Mouse (Mus musculus) ovary, postnatal 14 days (tissue): ENCODE results near the gene Fasl.

Source experiments
- DNase-seq: peaks from one replicate; pipeline ENCODE4 v3.0.0; 2022; ENCODE audit warnings: low spot score

Fasl gene

DNA sequence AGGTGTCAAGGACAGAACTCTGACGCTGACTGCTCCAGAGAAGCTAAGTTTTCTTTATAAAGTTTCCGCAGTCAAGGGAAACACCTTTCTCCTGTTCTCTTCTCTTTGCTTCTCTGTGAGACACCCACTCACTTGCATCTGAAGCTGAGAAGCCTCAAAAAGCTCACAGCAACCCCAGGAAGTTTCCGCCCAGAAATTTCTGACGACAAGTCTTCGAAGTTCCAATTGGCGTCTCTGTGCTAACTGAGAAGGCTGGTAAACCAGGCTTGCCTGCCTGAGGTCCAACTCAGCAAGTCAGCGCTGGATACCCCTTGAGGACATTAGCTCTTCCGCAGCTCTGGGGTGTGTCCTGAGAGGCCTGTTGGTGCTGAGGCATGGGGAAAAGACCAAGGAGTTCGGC lies at the start of gene Fasl:
Gene Fasl (minus strand): TSS at position 157 of the 400 bp plus-strand sequence.
- no peak for DNase-seq

GRCm38 (mm10) chr1:161826677-161827076 lies 38.4 kb upstream of the Fasl start:
- DNase-seq, result no peak

- DNase-seq, result no peak
Measured at GRCm38 (mm10) chr1:161809428-161809827, 21.1 kb upstream of the Fasl start.

- DNase-seq, result no peak
Measured at GRCm38 (mm10) chr1:161808980-161809379, 20.7 kb upstream of the Fasl start.

GRCm38 (mm10) chr1:161804541-161804971 lies 16.3 kb upstream of the Fasl start:
- no peak for DNase-seq

DNA sequence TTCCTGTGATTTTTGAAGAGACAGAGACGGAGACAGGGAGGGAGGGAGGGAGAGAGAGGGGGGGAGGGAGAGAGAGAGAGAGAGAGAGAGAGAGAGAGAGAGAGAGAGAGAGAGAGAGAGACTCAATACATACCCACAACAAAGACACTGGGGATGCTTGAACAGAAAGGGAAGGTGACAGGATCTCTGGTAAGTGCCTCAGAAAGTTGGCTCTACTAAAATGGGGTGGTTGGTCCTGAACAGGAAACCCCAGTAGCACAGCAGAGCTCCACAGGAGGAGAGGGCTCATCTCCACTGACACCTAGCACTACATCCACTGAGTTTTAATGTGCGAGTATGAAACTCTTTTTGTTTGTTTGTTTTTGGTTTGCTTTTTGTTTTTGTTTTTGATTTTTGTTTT lies 13.0 kb upstream of the Fasl start:
- no peak for DNase-seq

- no peak for DNase-seq
Measured at GRCm38 (mm10) chr1:161800256-161800655, 12.0 kb upstream of the Fasl start.

DNA sequence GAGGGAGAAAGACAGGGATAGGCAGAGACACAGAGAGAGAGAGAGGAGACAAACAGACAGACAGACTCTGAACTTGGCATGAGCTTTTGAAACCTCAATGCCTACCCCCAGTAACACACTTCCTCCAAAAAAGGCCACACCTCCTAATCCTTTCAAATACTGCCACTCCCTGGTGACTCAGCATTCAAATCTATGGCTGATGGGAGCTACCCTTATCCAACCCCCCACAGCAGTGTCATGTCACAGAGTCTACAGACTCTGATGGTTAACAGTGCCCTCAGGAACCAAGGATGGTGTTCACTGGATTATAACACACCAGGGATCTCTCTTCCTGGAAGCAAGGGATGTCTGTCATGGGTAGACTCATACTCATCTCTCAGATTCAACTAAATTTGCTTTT lies 11.5 kb upstream of the Fasl start:
- DNase-seq, result no peak

DNA sequence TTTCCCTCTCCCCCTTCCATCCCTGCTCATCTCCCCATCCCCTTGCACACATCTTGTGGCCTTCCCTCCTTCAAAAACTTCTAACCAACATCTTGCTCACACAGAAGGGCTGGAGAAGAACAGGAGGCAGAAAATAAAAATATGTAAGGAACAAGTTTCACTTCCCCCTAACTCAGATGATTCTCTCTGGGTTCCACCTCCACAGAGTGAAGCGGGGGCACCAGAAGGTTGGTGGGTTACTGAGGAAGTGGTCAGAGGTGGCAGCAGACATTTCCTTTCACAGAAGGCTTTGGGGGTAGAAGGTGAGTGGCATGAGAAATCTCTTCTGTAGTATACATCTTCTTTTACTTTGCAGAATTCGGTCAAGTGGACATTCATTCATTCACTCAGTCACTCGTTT lies 10.6 kb upstream of the Fasl start:
- DNase-seq, result no peak

- no peak for DNase-seq
Measured at GRCm38 (mm10) chr1:161794447-161795211, 6.3 kb upstream of the Fasl start.

GRCm38 (mm10) chr1:161793321-161793720 lies 5.0 kb upstream of the Fasl start:
- DNase-seq, result no peak

DNA sequence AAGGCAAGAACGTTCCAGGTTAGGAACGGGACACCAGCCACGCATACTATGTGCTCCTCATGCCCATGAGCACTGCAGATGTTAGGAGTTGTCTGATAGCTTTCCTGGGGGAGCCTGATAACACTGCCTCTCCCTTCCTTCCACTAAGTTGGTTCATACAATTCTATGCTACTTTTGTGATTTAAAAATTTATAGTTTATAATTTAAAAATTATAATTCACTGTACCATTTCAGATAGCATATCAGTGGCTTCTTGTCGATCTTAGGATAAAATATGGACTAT lies 4.3 kb upstream of the Fasl start:
- DNase-seq, result no peak

- no peak for DNase-seq
Measured at GRCm38 (mm10) chr1:161791854-161792686, 3.8 kb upstream of the Fasl start.

GRCm38 (mm10) chr1:161782725-161783124 lies 5.6 kb downstream of the Fasl start:
- no peak for DNase-seq

GRCm38 (mm10) chr1:161781594-161781993 lies 6.7 kb downstream of the Fasl start:
- no peak for DNase-seq

DNA sequence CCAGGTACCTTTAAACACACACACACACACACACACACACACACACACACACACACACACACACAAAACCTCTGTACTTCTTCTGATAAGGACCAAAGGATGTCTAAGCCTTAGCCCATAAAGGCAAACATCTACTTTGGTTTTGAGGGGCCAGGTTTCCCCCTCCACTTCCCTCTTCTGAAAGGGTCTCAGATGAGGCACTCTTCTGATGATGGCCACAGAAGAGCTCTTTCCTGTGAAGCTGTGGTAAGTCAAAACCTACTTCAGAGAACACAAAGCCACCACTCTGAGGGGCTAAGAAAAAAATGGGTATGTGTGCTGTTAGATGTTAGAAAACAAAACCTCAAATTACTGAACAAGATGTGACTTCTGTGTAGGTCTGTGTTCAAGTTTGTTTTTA lies 9.2 kb downstream of the Fasl start:
- DNase-seq, result no peak

- DNase-seq, result no peak
Measured at GRCm38 (mm10) chr1:161775151-161775550, 13.1 kb downstream of the Fasl start.

GRCm38 (mm10) chr1:161771293-161771692 lies 17.0 kb downstream of the Fasl start:
- no peak for DNase-seq

DNA sequence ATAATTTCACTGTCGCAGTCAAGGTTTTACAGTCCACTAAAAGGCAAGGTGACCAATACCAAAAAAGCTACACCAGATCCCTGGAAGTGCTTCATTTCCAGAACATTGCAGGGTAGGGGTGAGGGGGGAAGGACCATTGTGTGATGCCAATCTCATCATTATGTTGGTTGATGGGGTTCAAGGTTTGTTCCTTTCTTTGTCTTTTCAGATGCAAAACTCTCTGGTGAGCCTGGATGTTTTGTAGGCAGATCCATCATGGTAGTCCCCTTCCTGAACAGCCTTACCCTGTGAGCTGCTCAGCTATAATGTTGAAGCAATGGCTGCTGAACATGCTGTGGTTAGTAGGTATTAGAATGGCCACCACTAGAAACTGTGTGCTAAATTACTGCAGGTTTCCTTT lies 19.0 kb downstream of the Fasl start:
- no peak for DNase-seq

DNA sequence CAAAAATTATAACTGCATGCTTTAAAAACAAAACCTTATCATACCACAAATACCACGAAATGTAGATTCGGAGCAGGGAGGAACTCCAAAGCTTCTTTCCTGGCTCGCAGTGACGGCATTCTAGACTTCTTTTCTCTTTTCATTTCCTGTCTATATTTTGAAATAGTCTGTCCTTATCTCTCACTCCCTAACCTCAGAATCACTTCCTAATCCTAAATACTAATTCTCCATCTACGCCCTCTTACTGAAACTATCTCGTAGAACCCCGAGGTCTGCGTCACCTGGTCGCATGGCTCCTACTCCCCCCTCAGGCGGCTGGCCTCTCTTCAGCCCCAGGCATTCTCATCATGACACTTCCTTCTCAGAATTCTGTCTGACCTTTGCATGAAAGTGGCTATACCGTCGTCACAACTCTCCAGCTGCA lies 21.2 kb downstream of the Fasl start:
- no peak for DNase-seq

- no peak for DNase-seq
Measured at GRCm38 (mm10) chr1:161766656-161767055, 21.6 kb downstream of the Fasl start.

GRCm38 (mm10) chr1:161765932-161766331 lies 22.4 kb downstream of the Fasl start:
- no peak for DNase-seq

GRCm38 (mm10) chr1:161764964-161765363 lies 23.3 kb downstream of the Fasl start:
- DNase-seq, result no peak

DNA sequence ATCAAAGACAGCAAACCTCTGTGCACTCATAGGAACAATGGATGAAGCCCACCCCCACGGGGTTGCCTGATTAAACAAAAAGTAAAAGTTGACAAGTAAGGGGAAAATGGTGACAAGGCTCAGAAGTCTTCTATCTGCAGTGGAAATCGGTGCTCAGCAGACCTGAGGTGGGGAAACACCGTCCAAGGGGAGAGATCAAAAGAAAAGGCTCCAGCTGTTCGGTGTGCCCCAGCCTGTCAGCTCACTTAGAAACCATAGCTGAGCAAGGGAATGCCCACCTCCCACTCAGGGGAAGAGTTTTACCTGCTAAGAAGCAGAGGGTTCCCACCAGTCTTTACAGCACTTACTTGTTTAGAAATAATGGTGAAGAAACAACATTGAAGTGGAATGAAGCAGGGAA lies 26.7 kb downstream of the Fasl start:
- no peak for DNase-seq
